24 mouse cellular contexts compared by ENCODE assay signal in genomic region chr11:68480660-68481059, GRCm38 (mm10). TPM values are rescaled to one million over a fixed set of nuclear protein-coding genes. Genes with fewer than 3 reads are reported as not detected.
DNase-seq lines count a peak whose midpoint lies in the region; ATAC-seq and TF ChIP-seq lines count a peak whose summit lies in the region.
"Had no signal": no experiment of that assay in that cellular context is flagged by ENCODE, and none has a peak within 500 bp of the region (broad histone marks: within the 10 kb centered on the region; RNA-seq: fewer than 3 reads in every experiment).

No protein-coding gene starts in this region.

- no peak for DNase-seq in layer of hippocampus, adult 2 months (ENCODE audit: low spot score in 2 of 2)
- DNase-seq in layer of hippocampus, postnatal 14 days (ENCODE audit: low spot score in 2 of 2): no peak
- DNase-seq in 416B (ENCODE audit: low read depth) (peak; percentile 13), R1 (ENCODE audit: low read depth, low spot score) (peak; percentile 66)
- no peak for DNase-seq in spleen, postnatal 10 days (ENCODE audit: low spot score in 2 of 2)
- DNase-seq in midbrain, embryonic 14.5 days: no peak
- DNase-seq: adrenal gland, postnatal 25 days; cerebellum, adult 11 months; cerebellum, adult 9-11 months; gastrocnemius, postnatal 25 days; kidney, postnatal 25 days; layer of hippocampus, adult 9-11 months; liver, embryonic 13.5 days had no signal

- H3K4me1 ChIP-seq in E14TG2a.4 (replicated peaks; ENCODE audit: low read depth, low read length): peaks cover 6% of the 10 kb centered on the region; the same call in 1 of the 2 replicates
- H3K4me1 ChIP-seq in midbrain, embryonic 14.5 days (ENCODE audit: control insufficient read depth, insufficient read depth, low read length): no peaks in the 10 kb centered on the region
- H3K4me1 ChIP-seq: embryonic facial prominence, embryonic 10.5 days; forebrain, embryonic 10.5 days; hindbrain, embryonic 12.5 days; limb, embryonic 10.5 days; neural tube, embryonic 15.5 days had no signal

- peak; percentile 48 for TF ChIP-seq CTCF in layer of hippocampus, adult 2 months (conservative IDR thresholded peaks at IDR 0.05)
- TF ChIP-seq CTCF in E14TG2a.4 (conservative IDR thresholded peaks at IDR 0.05; ENCODE audit: low read length): peak; percentile 53

- H3K4me2 ChIP-seq in midbrain, embryonic 14.5 days (ENCODE audit: low read length): no peak overlapping the region
- H3K4me2 ChIP-seq: hindbrain, embryonic 12.5 days; liver, embryonic 13.5 days; neural tube, embryonic 15.5 days had no signal

- no peak overlapping the region for H3K27ac ChIP-seq in layer of hippocampus, adult 2 months
- H3K27ac ChIP-seq in midbrain, embryonic 14.5 days (replicated peaks; ENCODE audit: low read depth, low read length): no peak overlapping the region
- H3K27ac ChIP-seq: embryonic facial prominence, embryonic 10.5 days; forebrain, embryonic 10.5 days; hindbrain, embryonic 12.5 days; limb, embryonic 10.5 days; liver, embryonic 13.5 days; macrophage; neural tube, embryonic 15.5 days had no signal

- H3K4me3 ChIP-seq in layer of hippocampus, adult 2 months: no peak overlapping the region
- H3K4me3 ChIP-seq in E14TG2a.4 (replicated peaks; ENCODE audit: low read length): no peak overlapping the region
- H3K4me3 ChIP-seq in midbrain, embryonic 14.5 days (replicated peaks; ENCODE audit: low read depth, low read length): no peak overlapping the region
- H3K4me3 ChIP-seq: embryonic facial prominence, embryonic 10.5 days; forebrain, embryonic 10.5 days; hindbrain, embryonic 12.5 days; limb, embryonic 10.5 days; liver, embryonic 13.5 days; neural tube, embryonic 15.5 days had no signal

- WGBS in midbrain, embryonic 14.5 days: 96% methylated on average over 4 of the region's 4 CpGs

- H3K27me3 ChIP-seq in E14TG2a.4 (ENCODE audit: insufficient read depth, low read length): peaks cover 2% of the 10 kb centered on the region; the same call in 1 of the 2 replicates
- no peaks in the 10 kb centered on the region for H3K27me3 ChIP-seq in midbrain, embryonic 14.5 days (ENCODE audit: control insufficient read depth, insufficient read depth, low read length)
- H3K27me3 ChIP-seq: hindbrain, embryonic 12.5 days; neural tube, embryonic 15.5 days had no signal

- peaks cover 3% of the 10 kb centered on the region; the same call in 1 of the 2 replicates for H3K9me3 ChIP-seq in E14TG2a.4 (ENCODE audit: low read length)
- H3K9me3 ChIP-seq in midbrain, embryonic 14.5 days (ENCODE audit: control insufficient read depth, low read length): no peaks in the 10 kb centered on the region
- H3K9me3 ChIP-seq: embryonic facial prominence, embryonic 10.5 days; forebrain, embryonic 10.5 days; G1E; hindbrain, embryonic 12.5 days; limb, embryonic 10.5 days; liver, embryonic 13.5 days; neural tube, embryonic 15.5 days had no signal

- ATAC-seq in midbrain, embryonic 14.5 days (ENCODE audit: low FRiP score, low TSS enrichment): no peak
- ATAC-seq: inflammation-experienced regulatory T-cells, adult 6 months; lung, postnatal 0 days had no signal

- no peaks in the 10 kb centered on the region for H3K36me3 ChIP-seq in E14TG2a.4 (ENCODE audit: insufficient read depth, low read length)
- no peaks in the 10 kb centered on the region for H3K36me3 ChIP-seq in midbrain, embryonic 14.5 days (ENCODE audit: control insufficient read depth, insufficient read depth, low read length)
- H3K36me3 ChIP-seq: embryonic facial prominence, embryonic 10.5 days; forebrain, embryonic 10.5 days; G1E; hindbrain, embryonic 12.5 days; limb, embryonic 10.5 days; liver, embryonic 13.5 days; neural tube, embryonic 15.5 days had no signal

- H3K9ac ChIP-seq in midbrain, embryonic 14.5 days (replicated peaks; ENCODE audit: low read length): no peak overlapping the region
- H3K9ac ChIP-seq: hindbrain, embryonic 12.5 days; liver, embryonic 13.5 days; neural tube, embryonic 15.5 days had no signal

RNA-seq across cellular contexts. Expression of gene Pik3r6, which starts 22.2 kb away (rescaled TPM):
- 1 to 10 TPM; 1.7 to 1.9 TPM for total RNA-seq in layer of hippocampus, adult 2 months (2021)
- 1 to 10 TPM; 3.5 to 3.8 TPM for total RNA-seq in layer of hippocampus, postnatal 14 days (2021)
- 0.86 and 1.5 TPM in 2 replicates for polyA plus RNA-seq in midbrain, embryonic 14.5 days (2014; fragmentation: Nextera tagmentation; extraction: Ambion mirVana)
- polyA plus RNA-seq: C2C12; inflammation-experienced regulatory T-cells, adult 6 months had no signal

RNA-seq across cellular contexts. Expression of gene Pik3r5, which starts 48.7 kb away (rescaled TPM):
- 1 to 10 TPM; 1.4 to 1.9 TPM for total RNA-seq in layer of hippocampus, adult 2 months (2021)
- total RNA-seq in layer of hippocampus, postnatal 14 days (2021): 1 to 10 TPM; 1.6 to 2.0 TPM
- polyA plus RNA-seq in midbrain, embryonic 14.5 days (2014; fragmentation: Nextera tagmentation; extraction: Ambion mirVana): 0.04 and 0.54 TPM in 2 replicates

Comparison
In these comparisons a context has a peak if more than half of its experiments do, and no peak if none do; other contexts are left out.
1. DNase-seq: peak in 416B (single experiment) and R1 (single experiment); none in layer of hippocampus, adult 2 months (0 of 2), layer of hippocampus, postnatal 14 days (0 of 2), spleen, postnatal 10 days (0 of 2) and midbrain, embryonic 14.5 days (single experiment).